8 mouse cellular contexts compared by ENCODE assay signal in the genomic region with DNA sequence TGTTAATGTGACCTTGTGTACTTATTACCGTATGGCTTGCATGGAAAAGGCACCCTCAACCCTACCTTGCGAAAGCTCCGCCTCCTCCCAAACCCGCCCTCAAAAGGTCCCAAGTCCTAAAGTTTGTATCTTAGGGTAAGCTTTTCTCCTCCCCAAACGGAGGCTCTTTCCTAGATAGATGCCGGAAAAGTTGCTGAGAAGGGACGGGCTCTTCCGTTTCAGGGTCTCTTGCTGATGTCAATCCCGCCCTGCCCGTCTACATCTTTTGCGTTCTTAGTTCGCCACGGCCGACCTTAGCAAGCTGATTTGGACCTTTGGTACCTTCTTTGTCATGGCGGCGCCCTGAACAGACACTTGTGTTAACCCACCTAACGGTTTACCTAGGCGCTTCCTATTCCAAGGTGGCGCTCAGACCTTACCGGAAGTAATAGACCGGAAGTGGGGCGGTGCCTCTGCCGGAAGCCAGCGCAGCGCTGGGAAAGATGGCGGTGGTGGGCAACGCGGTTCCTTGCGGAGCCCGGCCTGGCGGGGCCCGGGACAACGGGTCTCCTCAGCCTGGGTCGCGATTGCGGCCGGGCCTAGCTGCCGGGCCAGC. TPM values are rescaled to one million over a fixed set of nuclear protein-coding genes. Genes with fewer than 3 reads are reported as not detected.
A peak's percentile ranks its signal among the peaks of the same experiment; 100 is the strongest.
DNase-seq lines count a peak whose midpoint lies in the region; ATAC-seq lines count a peak whose summit lies in the region.

Gene Atp13a1 (plus strand): TSS at position 391 of the 595 bp plus-strand sequence.
Gene Zfp866 (minus strand): TSS at position 406 of the 595 bp plus-strand sequence.

- H3K36me3 ChIP-seq in hindbrain, embryonic 12.5 days, result peaks cover 24% of the 10 kb centered on the region

- peaks cover 22% of the 10 kb centered on the region for H3K4me1 ChIP-seq in hindbrain, embryonic 12.5 days

- no peaks in the 10 kb centered on the region for H3K9me3 ChIP-seq in hindbrain, embryonic 12.5 days (replicated peaks)

- peak; percentile 93 for ATAC-seq in hindbrain, embryonic 12.5 days (ENCODE audit: low FRiP score)

- WGBS in hindbrain, embryonic 12.5 days, result under 1% methylated on average over 37 of the region's 38 CpGs

- peak within 1 kb of the TSS; percentile 81 for H3K27ac ChIP-seq in hindbrain, embryonic 12.5 days

- H3K9ac ChIP-seq in hindbrain, embryonic 12.5 days, result peak within 1 kb of the TSS; percentile 98

- peak; percentile 78 for DNase-seq in Muller cell, postnatal 12 days (ENCODE audit: inconsistent ontology term)
- DNase-seq in cerebellum, adult 9-10 months, result peak; percentile 89
- peak; percentile 81 to 92 for DNase-seq in frontal cortex, adult 2 months (ENCODE audit: extremely low spot score in 1 of 2, low spot score in 1 of 2)
- peak; percentile 87 to 89 for DNase-seq in layer of hippocampus, postnatal 14 days (ENCODE audit: low spot score in 2 of 2)
- DNase-seq in lung, postnatal 14 days, result peak; percentile 89
- DNase-seq in retina, adult 2 months (ENCODE audit: low read depth, low spot score), result peak; percentile 80
- peak; percentile 88 to 90 for DNase-seq in thymus, postnatal 36 days

- H3K4me2 ChIP-seq in hindbrain, embryonic 12.5 days (replicated peaks), result peak within 1 kb of the TSS; percentile 86

- no peaks in the 10 kb centered on the region for H3K27me3 ChIP-seq in hindbrain, embryonic 12.5 days

- H3K4me3 ChIP-seq in hindbrain, embryonic 12.5 days, result peak within 1 kb of the TSS; percentile 98

RNA-seq across cellular contexts. Expression of gene Atp13a1, which starts in this region (rescaled TPM):
- polyA plus RNA-seq in frontal cortex, adult 2 months (2012; rRNA removed), result 50.6 and 51.6 TPM in 2 replicates
- 55.7 and 55.9 TPM in 2 replicates for polyA plus RNA-seq in hindbrain, embryonic 12.5 days (2016; fragmentation: Nextera tagmentation; extraction: Ambion mirVana)
- total RNA-seq in layer of hippocampus, postnatal 14 days (2021), result 10 to 100 TPM; 44.3 to 44.5 TPM

RNA-seq across cellular contexts. Expression of gene Zfp866, which starts in this region (rescaled TPM):
- 22.4 and 23.2 TPM in 2 replicates for polyA plus RNA-seq in frontal cortex, adult 2 months (2012; rRNA removed)
- polyA plus RNA-seq in hindbrain, embryonic 12.5 days (2016; fragmentation: Nextera tagmentation; extraction: Ambion mirVana), result 42.7 and 42.8 TPM in 2 replicates
- total RNA-seq in layer of hippocampus, postnatal 14 days (2021), result 10 to 100 TPM; 29.8 to 30.4 TPM

Comparison
In these comparisons a context has a peak if more than half of its experiments do, and no peak if none do; other contexts are left out.
1. Peak in every context shown above with its lines: DNase-seq, ATAC-seq, H3K4me3 ChIP-seq and H3K27ac ChIP-seq.